Mouse (Mus musculus): ENCODE measurements at regions not wholly inside any gene's neighbourhood (a gene's known extent, or its start where the extent isn't known, plus 50 kb on each side); places are given as distances from the start of the nearest gene placed in this dataset.

- TF ChIP-seq POLR2A (IDR thresholded peaks at IDR 0.05; ENCODE audit: control insufficient read depth in 1 of 2, insufficient read depth in 1 of 2, low read depth in 1 of 2, low read length in 2 of 2, poor library complexity in 1 of 2) (no peak), MAX (IDR thresholded peaks at IDR 0.05; ENCODE audit: low read length) (no peak), ZC3H11A (IDR thresholded peaks at IDR 0.05; ENCODE audit: low read depth, low read length) (no peak)
Measured at GRCm38 (mm10) chr8:127958351-127959044, 399.9 kb upstream of the Nrp1 start.
